Mouse (Mus musculus): ENCODE data around the gene Capns1. TPM values are rescaled to one million over a fixed set of nuclear protein-coding genes. Genes with fewer than 3 reads are reported as not detected.

The Capns1 gene
- polyA plus RNA-seq, 1 experiment from 2014 or later: 68.4 TPM

- Histone ChIP-seq H3K4me3 (replicated peaks; ENCODE audit: low read length) (no peak overlapping the region), H3K9ac (replicated peaks; ENCODE audit: low read depth, low read length) (no peak overlapping the region), H3K4me1 (replicated peaks; ENCODE audit: control insufficient read depth, insufficient read depth, low read length) (peaks cover 23% of the 10 kb centered on the region), H3K27me3 (replicated peaks; ENCODE audit: control insufficient read depth, insufficient read depth, low read length) (no peaks in the 10 kb centered on the region), H3K27ac (ENCODE audit: low read length) (no peak overlapping the region), H3K4me2 (ENCODE audit: low read length) (no peak overlapping the region), H3K9me3 (ENCODE audit: control insufficient read depth, low read length) (no peaks in the 10 kb centered on the region), H3K36me3 (ENCODE audit: control insufficient read depth, insufficient read depth) (peaks cover 6% of the 10 kb centered on the region; the same call in 1 of the 2 replicates)
- no peak for ATAC-seq
- 84% methylated on average over 6 of the region's 6 CpGs for WGBS
Observed at GRCm38 (mm10) chr7:30196171-30196570, 2.4 kb downstream of the Capns1 start.

GRCm38 (mm10) chr7:30195461-30195860 is 3.1 kb downstream of the Capns1 start:
- no peak for ATAC-seq
- H3K4me3 ChIP-seq (replicated peaks; ENCODE audit: low read length): peak overlapping the region; percentile 83; the same call in 1 of the 2 replicates
- H3K27me3 ChIP-seq (replicated peaks; ENCODE audit: control insufficient read depth, insufficient read depth, low read length): no peaks in the 10 kb centered on the region
- no peak overlapping the region for H3K9ac ChIP-seq (replicated peaks; ENCODE audit: low read depth, low read length)
- H3K4me1 ChIP-seq (replicated peaks; ENCODE audit: control insufficient read depth, insufficient read depth, low read length): peaks cover 23% of the 10 kb centered on the region
- peaks cover 8% of the 10 kb centered on the region for H3K36me3 ChIP-seq (ENCODE audit: control insufficient read depth, insufficient read depth)
- no peak overlapping the region for H3K27ac ChIP-seq (ENCODE audit: low read length)
- 78% methylated on average over 6 of the region's 6 CpGs for WGBS
- no peaks in the 10 kb centered on the region for H3K9me3 ChIP-seq (ENCODE audit: control insufficient read depth, low read length)
- H3K4me2 ChIP-seq (ENCODE audit: low read length): peak overlapping the region; percentile 68

- Histone ChIP-seq H3K4me1 (replicated peaks; ENCODE audit: control insufficient read depth, insufficient read depth, low read length) (peaks cover 23% of the 10 kb centered on the region), H3K27ac (ENCODE audit: low read length) (peak overlapping the region; percentile 77), H3K27me3 (replicated peaks; ENCODE audit: control insufficient read depth, insufficient read depth, low read length) (no peaks in the 10 kb centered on the region), H3K36me3 (ENCODE audit: control insufficient read depth, insufficient read depth) (peaks cover 11% of the 10 kb centered on the region), H3K9me3 (ENCODE audit: control insufficient read depth, low read length) (no peaks in the 10 kb centered on the region), H3K4me2 (ENCODE audit: low read length) (peak overlapping the region; percentile 68), H3K4me3 (replicated peaks; ENCODE audit: low read length) (peak overlapping the region; percentile 83), H3K9ac (replicated peaks; ENCODE audit: low read depth, low read length) (peak overlapping the region; percentile 77)
- ATAC-seq: peak; percentile 88
- whole genome bisulfite sequencing: under 1% methylated on average over 28 of the region's 28 CpGs
Observed at GRCm38 (mm10) chr7:30194884-30195283, 3.7 kb downstream of the Capns1 start.

- under 1% methylated on average over 26 of the region's 26 CpGs for WGBS
- Histone ChIP-seq H3K27me3 (replicated peaks; ENCODE audit: control insufficient read depth, insufficient read depth, low read length) (no peaks in the 10 kb centered on the region), H3K9ac (replicated peaks; ENCODE audit: low read depth, low read length) (peak overlapping the region; percentile 77), H3K9me3 (ENCODE audit: control insufficient read depth, low read length) (no peaks in the 10 kb centered on the region), H3K27ac (ENCODE audit: low read length) (peak overlapping the region; percentile 77), H3K4me3 (replicated peaks; ENCODE audit: low read length) (peak overlapping the region; percentile 83), H3K4me2 (ENCODE audit: low read length) (peak overlapping the region; percentile 68), H3K4me1 (replicated peaks; ENCODE audit: control insufficient read depth, insufficient read depth, low read length) (peaks cover 23% of the 10 kb centered on the region), H3K36me3 (ENCODE audit: control insufficient read depth, insufficient read depth) (peaks cover 13% of the 10 kb centered on the region)
- ATAC-seq: peak; percentile 27
Observed at GRCm38 (mm10) chr7:30194101-30194831, 4.3 kb downstream of the Capns1 start.

- under 1% methylated on average over 23 of the region's 26 CpGs for WGBS
- peak overlapping the region; percentile 77 for H3K9ac ChIP-seq (replicated peaks; ENCODE audit: low read depth, low read length)
- H3K4me3 ChIP-seq (replicated peaks; ENCODE audit: low read length): peak overlapping the region; percentile 83
Observed at GRCm38 (mm10) chr7:30193581-30194100, 5.0 kb downstream of the Capns1 start.

GRCm38 (mm10) chr7:30193013-30193412 is 5.6 kb downstream of the Capns1 start:
- Histone ChIP-seq H3K4me1 (replicated peaks; ENCODE audit: control insufficient read depth, insufficient read depth, low read length) (peaks cover 14% of the 10 kb centered on the region), H3K9ac (replicated peaks; ENCODE audit: low read depth, low read length) (peak overlapping the region; percentile 77), H3K27ac (ENCODE audit: low read length) (no peak overlapping the region), H3K9me3 (ENCODE audit: control insufficient read depth, low read length) (no peaks in the 10 kb centered on the region), H3K36me3 (ENCODE audit: control insufficient read depth, insufficient read depth) (peaks cover 19% of the 10 kb centered on the region), H3K4me3 (replicated peaks; ENCODE audit: low read length) (peak overlapping the region; percentile 83), H3K4me2 (ENCODE audit: low read length) (peak overlapping the region; percentile 68), H3K27me3 (replicated peaks; ENCODE audit: control insufficient read depth, insufficient read depth, low read length) (no peaks in the 10 kb centered on the region)
- 15% methylated on average over 9 of the region's 9 CpGs for WGBS
- no peak for ATAC-seq

More at GRCm38 (mm10) chr7:30193581-30194100, 5.0 kb downstream of the Capns1 start:
- Histone ChIP-seq H3K27ac (ENCODE audit: low read length) (peak overlapping the region; percentile 77), H3K27me3 (replicated peaks; ENCODE audit: control insufficient read depth, insufficient read depth, low read length) (no peaks in the 10 kb centered on the region), H3K36me3 (ENCODE audit: control insufficient read depth, insufficient read depth) (peaks cover 15% of the 10 kb centered on the region), H3K4me1 (replicated peaks; ENCODE audit: control insufficient read depth, insufficient read depth, low read length) (peaks cover 20% of the 10 kb centered on the region), H3K9me3 (ENCODE audit: control insufficient read depth, low read length) (no peaks in the 10 kb centered on the region), H3K4me2 (ENCODE audit: low read length) (peak overlapping the region; percentile 68)
- peak; percentile 70 for ATAC-seq

- Histone ChIP-seq H3K4me1 (replicated peaks; ENCODE audit: control insufficient read depth, insufficient read depth, low read length) (peaks cover 14% of the 10 kb centered on the region), H3K27ac (ENCODE audit: low read length) (no peak overlapping the region), H3K9ac (replicated peaks; ENCODE audit: low read depth, low read length) (no peak overlapping the region), H3K4me3 (replicated peaks; ENCODE audit: low read length) (no peak overlapping the region), H3K36me3 (ENCODE audit: control insufficient read depth, insufficient read depth) (peaks cover 27% of the 10 kb centered on the region), H3K4me2 (ENCODE audit: low read length) (no peak overlapping the region), H3K27me3 (replicated peaks; ENCODE audit: control insufficient read depth, insufficient read depth, low read length) (no peaks in the 10 kb centered on the region), H3K9me3 (ENCODE audit: control insufficient read depth, low read length) (no peaks in the 10 kb centered on the region)
- ATAC-seq: no peak
- 93% methylated on average over 12 of the region's 12 CpGs for WGBS
Observed at GRCm38 (mm10) chr7:30192088-30192487, 6.5 kb downstream of the Capns1 start.

GRCm38 (mm10) chr7:30189116-30189491 is 9.5 kb downstream of the Capns1 start:
- no peaks in the 10 kb centered on the region for H3K27me3 ChIP-seq (replicated peaks; ENCODE audit: control insufficient read depth, insufficient read depth, low read length)
- no peaks in the 10 kb centered on the region for H3K9me3 ChIP-seq (ENCODE audit: control insufficient read depth, low read length)
- no peak overlapping the region for H3K27ac ChIP-seq (ENCODE audit: low read length)
- no peak overlapping the region for H3K4me3 ChIP-seq (replicated peaks; ENCODE audit: low read length)
- 87% methylated on average over 4 of the region's 4 CpGs for WGBS
- peaks cover 15% of the 10 kb centered on the region for H3K4me1 ChIP-seq (replicated peaks; ENCODE audit: control insufficient read depth, insufficient read depth, low read length)
- no peak overlapping the region for H3K9ac ChIP-seq (replicated peaks; ENCODE audit: low read depth, low read length)
- peaks cover 35% of the 10 kb centered on the region for H3K36me3 ChIP-seq (ENCODE audit: control insufficient read depth, insufficient read depth)
- no peak for ATAC-seq
- no peak overlapping the region for H3K4me2 ChIP-seq (ENCODE audit: low read length)

- H3K4me1 ChIP-seq (replicated peaks; ENCODE audit: control insufficient read depth, insufficient read depth, low read length): peaks cover 18% of the 10 kb centered on the region
- no peaks in the 10 kb centered on the region for H3K27me3 ChIP-seq (replicated peaks; ENCODE audit: control insufficient read depth, insufficient read depth, low read length)
- H3K27ac ChIP-seq (ENCODE audit: low read length): no peak overlapping the region
- H3K4me2 ChIP-seq (ENCODE audit: low read length): no peak overlapping the region
- H3K9ac ChIP-seq (replicated peaks; ENCODE audit: low read depth, low read length): no peak overlapping the region
- no peak overlapping the region for H3K4me3 ChIP-seq (replicated peaks; ENCODE audit: low read length)
- H3K36me3 ChIP-seq (ENCODE audit: control insufficient read depth, insufficient read depth): peaks cover 35% of the 10 kb centered on the region
- ATAC-seq: no peak
- H3K9me3 ChIP-seq (ENCODE audit: control insufficient read depth, low read length): no peaks in the 10 kb centered on the region
- 88% methylated on average over 12 of the region's 12 CpGs for WGBS
Observed at GRCm38 (mm10) chr7:30188344-30189115, 10.1 kb downstream of the Capns1 start.

Measured in forebrain, embryonic 16.5 days (tissue).